Mouse (Mus musculus) frontal cortex, postnatal 10 days (tissue): Measurements from ENCODE around the gene Pdzrn4.
A peak's percentile ranks its signal among the peaks of the same experiment; 100 is the strongest.

ENCODE experiments used
- DNase-seq, 2 experiments: peaks; one replicate each; pipeline ENCODE4 v3.0.0; 2022; ENCODE audit warnings: low spot score in 2 of 2, mixed read lengths in 1 of 2

Gene Pdzrn4

GRCm38 (mm10) chr15:92584357-92585138, 187.9 kb downstream of the Pdzrn4 start:
- no peak for DNase-seq

- no peak for DNase-seq
These were observed 190.8 kb downstream of the Pdzrn4 start for GRCm38 (mm10) chr15:92587431-92587830.

GRCm38 (mm10) chr15:92594721-92595120, 198.0 kb downstream of the Pdzrn4 start:
- no peak for DNase-seq

GRCm38 (mm10) chr15:92597011-92597780, 200.5 kb downstream of the Pdzrn4 start:
- peak in 1 of 2 experiments; percentile 21 for DNase-seq

- DNase-seq: no peak
These were observed 202.0 kb downstream of the Pdzrn4 start for GRCm38 (mm10) chr15:92598380-92599295.

GRCm38 (mm10) chr15:92599381-92599780, 202.7 kb downstream of the Pdzrn4 start:
- DNase-seq: no peak

- DNase-seq: no peak
These were observed 214.2 kb downstream of the Pdzrn4 start for GRCm38 (mm10) chr15:92610866-92611265.

- DNase-seq: no peak
These were observed 215.7 kb downstream of the Pdzrn4 start for GRCm38 (mm10) chr15:92612386-92612785.

- DNase-seq: no peak
These were observed 216.5 kb downstream of the Pdzrn4 start for GRCm38 (mm10) chr15:92613228-92613627.

- peak; percentile 26 to 37 for DNase-seq
These were observed 225.1 kb downstream of the Pdzrn4 start for GRCm38 (mm10) chr15:92621731-92622234.

- DNase-seq: no peak
These were observed 225.6 kb downstream of the Pdzrn4 start for GRCm38 (mm10) chr15:92622323-92622722.

- no peak for DNase-seq
These were observed 232.5 kb downstream of the Pdzrn4 start for GRCm38 (mm10) chr15:92629172-92629571.

- no peak for DNase-seq
These were observed 237.4 kb downstream of the Pdzrn4 start for GRCm38 (mm10) chr15:92634044-92634610.

GRCm38 (mm10) chr15:92640212-92641082, 243.8 kb downstream of the Pdzrn4 start:
- DNase-seq: peak; percentile 12 to 39

GRCm38 (mm10) chr15:92671279-92672051, 274.8 kb downstream of the Pdzrn4 start:
- DNase-seq: no peak

GRCm38 (mm10) chr15:92676096-92676495, 279.4 kb downstream of the Pdzrn4 start:
- DNase-seq: no peak

- no peak for DNase-seq
These were observed 281.7 kb downstream of the Pdzrn4 start for GRCm38 (mm10) chr15:92678377-92678776.

GRCm38 (mm10) chr15:92679541-92679940, 282.9 kb downstream of the Pdzrn4 start:
- no peak for DNase-seq

- no peak for DNase-seq
These were observed 299.7 kb downstream of the Pdzrn4 start for GRCm38 (mm10) chr15:92696276-92696956.
